Mouse (Mus musculus): Measurements from ENCODE around the gene Sult5a1. TPM values are rescaled to one million over a fixed set of nuclear protein-coding genes. Genes with fewer than 3 reads are reported as not detected.
"Not testable (repeated sequence)": the region's sequence is repeated elsewhere in the genome, so short reads cannot be mapped to it uniquely, and the experiment has no call there.

The Sult5a1 gene
- polyA plus RNA-seq, 1 experiment from 2014 or later, result 5.8 TPM

- peaks cover 24% of the 10 kb centered on the region for H3K27me3 ChIP-seq (replicated peaks)
- no peak overlapping the region for H3K4me2 ChIP-seq
- no peak overlapping the region for H3K9ac ChIP-seq
- no peak overlapping the region for H3K27ac ChIP-seq (ENCODE audit: poor library complexity, severe bottlenecking)
- H3K9me3 ChIP-seq (replicated peaks), result no peaks in the 10 kb centered on the region
- no peak overlapping the region for H3K4me3 ChIP-seq
- H3K4me1 ChIP-seq (replicated peaks), result peaks cover 19% of the 10 kb centered on the region
- ATAC-seq (ENCODE audit: insufficient number of reproducible peaks, low FRiP score), result no peak
- H3K36me3 ChIP-seq, result no peaks in the 10 kb centered on the region
- WGBS, result 70% methylated on average over 9 of the region's 9 CpGs
Observed at GRCm38 (mm10) chr8:123112892-123113291, 45.2 kb downstream of the Sult5a1 start.

GRCm38 (mm10) chr8:123110649-123111048 is 47.5 kb downstream of the Sult5a1 start:
- H3K9ac ChIP-seq, result no peak overlapping the region
- H3K9me3 ChIP-seq (replicated peaks), result no peaks in the 10 kb centered on the region
- peaks cover 1% of the 10 kb centered on the region for H3K36me3 ChIP-seq
- H3K27ac ChIP-seq (ENCODE audit: poor library complexity, severe bottlenecking), result no peak overlapping the region
- WGBS, result 15% methylated on average over 4 of the region's 4 CpGs
- H3K4me1 ChIP-seq (replicated peaks), result peaks cover 7% of the 10 kb centered on the region; the same call in 1 of the 2 replicates
- peak; percentile 51; the same call in 1 of the 2 replicates for ATAC-seq (ENCODE audit: insufficient number of reproducible peaks, low FRiP score)
- H3K27me3 ChIP-seq (replicated peaks), result peaks cover 2% of the 10 kb centered on the region
- no peak overlapping the region for H3K4me3 ChIP-seq
- no peak overlapping the region for H3K4me2 ChIP-seq

DNA sequence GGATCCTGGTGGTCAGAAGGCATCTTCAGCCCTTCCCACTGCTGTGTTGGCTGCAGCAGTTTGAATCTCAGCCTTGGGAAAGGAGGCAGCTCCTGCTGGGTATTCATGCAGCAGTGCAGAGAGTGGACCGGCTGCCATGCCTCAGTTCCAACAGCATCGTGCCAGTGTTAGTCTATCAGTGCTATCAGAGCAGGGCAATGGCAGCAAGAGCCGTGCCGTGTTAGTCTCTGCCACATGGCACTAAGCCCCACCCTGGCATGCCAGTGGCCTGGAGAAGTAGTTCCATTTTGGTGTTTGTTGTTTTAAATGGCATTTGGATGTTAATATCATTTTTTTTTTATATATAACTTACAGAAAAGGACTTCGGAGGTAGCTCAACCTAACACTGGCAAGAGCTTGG is 49.2 kb downstream of the Sult5a1 start:
- Histone ChIP-seq H3K36me3 (peaks cover 18% of the 10 kb centered on the region), H3K27me3 (replicated peaks) (no peaks in the 10 kb centered on the region), H3K9me3 (replicated peaks) (no peaks in the 10 kb centered on the region), H3K27ac (ENCODE audit: poor library complexity, severe bottlenecking) (no peak overlapping the region), H3K4me1 (replicated peaks) (peaks cover 5% of the 10 kb centered on the region), H3K9ac (no peak overlapping the region), H3K4me3 (no peak overlapping the region), H3K4me2 (no peak overlapping the region)
- ATAC-seq (ENCODE audit: insufficient number of reproducible peaks, low FRiP score), result no peak
- WGBS, result 83% methylated on average over 5 of the region's 5 CpGs

DNA sequence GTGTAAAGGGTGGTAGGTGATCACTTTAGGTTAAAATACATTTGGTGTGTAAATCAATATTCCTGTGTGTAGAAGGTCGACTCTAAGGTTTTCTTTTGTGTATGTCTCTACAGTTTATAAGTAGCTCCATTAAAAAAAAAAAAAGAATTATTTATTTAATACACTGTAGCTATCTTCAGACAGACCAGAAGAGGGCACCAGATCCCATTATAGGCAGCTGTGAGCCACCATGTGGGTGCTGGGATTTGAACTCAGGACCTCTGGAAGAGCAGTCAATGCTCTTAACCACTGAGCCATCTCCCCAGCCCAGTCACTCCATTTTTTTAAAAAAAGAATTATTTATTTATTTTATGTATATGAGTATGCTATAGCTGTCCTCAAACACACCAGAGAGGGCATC is 50.1 kb downstream of the Sult5a1 start:
- ATAC-seq (ENCODE audit: insufficient number of reproducible peaks, low FRiP score), result no peak
- no peak overlapping the region for H3K4me3 ChIP-seq
- no peaks in the 10 kb centered on the region for H3K9me3 ChIP-seq (replicated peaks)
- no peak overlapping the region for H3K27ac ChIP-seq (ENCODE audit: poor library complexity, severe bottlenecking)
- 69% methylated on average over 1 of the region's 1 CpGs for WGBS
- peaks cover 12% of the 10 kb centered on the region for H3K4me1 ChIP-seq (replicated peaks)
- H3K9ac ChIP-seq, result no peak overlapping the region
- no peak overlapping the region for H3K4me2 ChIP-seq
- no peaks in the 10 kb centered on the region for H3K27me3 ChIP-seq (replicated peaks)
- H3K36me3 ChIP-seq, result peaks cover 27% of the 10 kb centered on the region

GRCm38 (mm10) chr8:123106531-123106930 is 51.6 kb downstream of the Sult5a1 start:
- Histone ChIP-seq H3K27ac (ENCODE audit: poor library complexity, severe bottlenecking) (no peak overlapping the region), H3K4me3 (no peak overlapping the region), H3K4me2 (no peak overlapping the region), H3K27me3 (replicated peaks) (no peaks in the 10 kb centered on the region), H3K4me1 (replicated peaks) (peaks cover 15% of the 10 kb centered on the region), H3K36me3 (peaks cover 27% of the 10 kb centered on the region), H3K9me3 (replicated peaks) (no peaks in the 10 kb centered on the region), H3K9ac (no peak overlapping the region)
- WGBS, result 52% methylated on average over 2 of the region's 2 CpGs
- ATAC-seq (ENCODE audit: insufficient number of reproducible peaks, low FRiP score), result no peak

GRCm38 (mm10) chr8:123105553-123106326 is 52.4 kb downstream of the Sult5a1 start:
- H3K4me3 ChIP-seq, result no peak overlapping the region
- no peaks in the 10 kb centered on the region for H3K27me3 ChIP-seq (replicated peaks)
- 74% methylated on average over 5 of the region's 5 CpGs for WGBS
- H3K36me3 ChIP-seq, result peaks cover 27% of the 10 kb centered on the region
- no peaks in the 10 kb centered on the region for H3K9me3 ChIP-seq (replicated peaks)
- ATAC-seq (ENCODE audit: insufficient number of reproducible peaks, low FRiP score), result no peak
- no peak overlapping the region for H3K4me2 ChIP-seq
- H3K27ac ChIP-seq (ENCODE audit: poor library complexity, severe bottlenecking), result no peak overlapping the region
- H3K9ac ChIP-seq, result no peak overlapping the region
- H3K4me1 ChIP-seq (replicated peaks), result peaks cover 16% of the 10 kb centered on the region

DNA sequence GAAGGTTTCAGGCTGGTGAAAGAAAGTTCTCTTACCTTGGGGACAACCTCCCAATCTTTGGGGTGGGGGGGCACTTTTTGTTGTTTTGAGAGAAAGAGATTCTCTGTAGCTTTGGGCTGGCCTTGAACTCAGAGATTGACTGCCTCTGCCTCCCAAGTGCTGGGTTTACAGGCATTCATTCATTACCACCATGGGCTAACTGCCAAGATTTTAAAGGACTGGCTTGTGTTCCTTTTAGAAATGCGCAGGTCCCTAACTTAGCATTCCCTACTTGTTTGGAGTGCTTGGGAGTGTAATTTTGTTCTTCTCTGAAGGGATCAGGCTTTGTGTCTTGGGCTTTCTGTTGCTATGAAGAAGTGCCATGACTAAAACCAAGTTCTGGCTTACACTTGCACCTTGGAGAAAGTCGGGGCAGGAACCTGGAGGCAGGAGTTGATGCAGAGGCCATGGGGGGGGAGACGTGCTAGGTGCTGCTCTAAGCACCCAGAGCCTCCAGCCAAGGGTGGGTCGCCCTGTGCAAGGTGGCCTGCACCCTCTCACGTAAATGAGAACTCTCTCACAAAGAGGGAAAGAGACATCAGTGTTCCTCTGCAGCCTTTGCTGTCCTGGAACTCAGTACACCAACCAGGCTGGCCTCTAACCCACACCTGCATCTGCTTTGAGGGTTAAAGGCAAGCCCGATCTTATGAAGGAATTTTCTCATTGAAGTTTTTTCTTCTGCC is 53.9 kb downstream of the Sult5a1 start:
- Histone ChIP-seq H3K9me3 (replicated peaks) (no peaks in the 10 kb centered on the region), H3K4me3 (peak overlapping the region; percentile 88), H3K9ac (peak overlapping the region; percentile 99), H3K4me1 (replicated peaks) (peaks cover 16% of the 10 kb centered on the region), H3K27ac (ENCODE audit: poor library complexity, severe bottlenecking) (0 out of 2 replicates have a peak overlapping the region, but pooled peaks have one; percentile 5), H3K36me3 (peaks cover 27% of the 10 kb centered on the region), H3K27me3 (replicated peaks) (no peaks in the 10 kb centered on the region), H3K4me2 (peak overlapping the region; percentile 93)
- ATAC-seq (ENCODE audit: insufficient number of reproducible peaks, low FRiP score), result no peak
- WGBS, result 82% methylated on average over 6 of the region's 6 CpGs

- no peaks in the 10 kb centered on the region for H3K27me3 ChIP-seq (replicated peaks)
- peak overlapping the region; percentile 93 for H3K4me2 ChIP-seq
- H3K36me3 ChIP-seq, result peaks cover 31% of the 10 kb centered on the region
- H3K4me1 ChIP-seq (replicated peaks), result peaks cover 16% of the 10 kb centered on the region
- 12% methylated on average over 15 of the region's 15 CpGs for WGBS
- peak overlapping the region; percentile 93; the same call in 1 of the 2 replicates for H3K27ac ChIP-seq (ENCODE audit: poor library complexity, severe bottlenecking)
- H3K9me3 ChIP-seq (replicated peaks), result no peaks in the 10 kb centered on the region
- H3K9ac ChIP-seq, result peak overlapping the region; percentile 99
- peak overlapping the region; percentile 88 for H3K4me3 ChIP-seq
- no peak for ATAC-seq (ENCODE audit: insufficient number of reproducible peaks, low FRiP score)
Observed at GRCm38 (mm10) chr8:123103285-123103684, 54.8 kb downstream of the Sult5a1 start.

DNA sequence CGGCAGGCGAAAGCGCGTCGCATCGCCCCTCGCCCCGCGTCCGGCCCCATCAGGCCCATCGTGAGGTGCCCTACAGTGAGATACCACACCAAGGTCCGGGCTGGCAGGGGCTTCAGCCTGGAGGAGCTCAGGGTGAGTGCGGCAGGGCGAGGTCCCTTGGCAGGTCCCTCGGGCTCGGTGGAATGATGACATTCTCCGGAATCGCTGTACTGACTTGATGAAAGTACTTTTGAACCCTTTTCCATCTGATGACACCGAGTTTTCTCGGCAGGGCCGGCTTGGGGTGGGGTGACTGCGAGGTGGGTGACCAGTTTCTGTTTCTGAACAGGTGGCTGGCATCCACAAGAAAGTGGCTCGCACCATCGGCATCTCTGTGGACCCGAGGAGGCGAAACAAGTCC is 55.3 kb downstream of the Sult5a1 start:
- 0 out of 2 replicates have a peak, but pooled peaks have one; percentile 8 for ATAC-seq (ENCODE audit: insufficient number of reproducible peaks, low FRiP score)
- Histone ChIP-seq H3K4me1 (replicated peaks) (peaks cover 16% of the 10 kb centered on the region), H3K27ac (ENCODE audit: poor library complexity, severe bottlenecking) (peak overlapping the region; percentile 93), H3K4me3 (peak overlapping the region; percentile 88), H3K9ac (peak overlapping the region; percentile 99), H3K4me2 (peak overlapping the region; percentile 93), H3K36me3 (peaks cover 36% of the 10 kb centered on the region)
- 1% methylated on average over 26 of the region's 26 CpGs for WGBS
- H3K9me3 ChIP-seq (replicated peaks); H3K27me3 ChIP-seq (replicated peaks): not testable (repeated sequence)

GRCm38 (mm10) chr8:123101735-123102685 is 56.1 kb downstream of the Sult5a1 start, which contains the start of gene Rpl13:
Gene Rpl13, plus strand, starts transcription at chr8:123102350.
- Histone ChIP-seq H3K9me3 (replicated peaks) (no peaks in the 10 kb centered on the region), H3K4me2 (peak within 1 kb of the TSS; percentile 93), H3K36me3 (peaks cover 44% of the 10 kb centered on the region), H3K9ac (peak within 1 kb of the TSS; percentile 99), H3K27ac (ENCODE audit: poor library complexity, severe bottlenecking) (peak within 1 kb of the TSS; percentile 93), H3K4me3 (peak within 1 kb of the TSS; percentile 88), H3K27me3 (replicated peaks) (no peaks in the 10 kb centered on the region), H3K4me1 (replicated peaks) (peaks cover 16% of the 10 kb centered on the region)
- WGBS, result under 1% methylated on average over 54 of the region's 56 CpGs
- ATAC-seq (ENCODE audit: insufficient number of reproducible peaks, low FRiP score), result peak; percentile 96

Data from heart, embryonic 12.5 days (tissue).